Mouse (Mus musculus): ENCODE data around the gene Ap3d1. TPM values are rescaled to one million over a fixed set of nuclear protein-coding genes. Genes with fewer than 3 reads are reported as not detected.

The Ap3d1 gene
- polyA plus RNA-seq, 1 experiment from 2014 or later = 57.1 TPM

GRCm38 (mm10) chr10:80774549-80774948 is 32.5 kb upstream of the Ap3d1 start:
- WGBS = 74% methylated on average over 2 of the region's 2 CpGs
- H3K27ac ChIP-seq (replicated peaks) = no peak overlapping the region; the same call in 1 of the 2 replicates
- H3K27me3 ChIP-seq (ENCODE audit: low read depth, poor library complexity, severe bottlenecking) = no peaks in the 10 kb centered on the region
- no peaks in the 10 kb centered on the region for H3K9me3 ChIP-seq (replicated peaks)
- peak; percentile 68 for DNase-seq (ENCODE audit: low spot score)
- H3K4me1 ChIP-seq = 0 out of 2 replicates have a peak, but pooled peaks cover 5% of the 10 kb centered on the region
- peaks cover 100% of the 10 kb centered on the region for H3K36me3 ChIP-seq
- no peak overlapping the region for H3K4me3 ChIP-seq

- WGBS = 87% methylated on average over 5 of the region's 5 CpGs
- Histone ChIP-seq H3K36me3 (peaks cover 100% of the 10 kb centered on the region), H3K4me3 (no peak overlapping the region)
Measured at GRCm38 (mm10) chr10:80773816-80774215, 31.8 kb upstream of the Ap3d1 start.

GRCm38 (mm10) chr10:80768365-80768764 is 26.3 kb upstream of the Ap3d1 start:
- Histone ChIP-seq H3K4me3 (no peak overlapping the region), H3K27ac (replicated peaks) (no peak overlapping the region), H3K36me3 (peaks cover 95% of the 10 kb centered on the region), H3K4me1 (no peaks in the 10 kb centered on the region; the same call in 1 of the 2 replicates), H3K27me3 (ENCODE audit: low read depth, poor library complexity, severe bottlenecking) (no peaks in the 10 kb centered on the region), H3K9me3 (replicated peaks) (no peaks in the 10 kb centered on the region)
- DNase-seq (ENCODE audit: low spot score) = no peak
- WGBS = 93% methylated on average over 6 of the region's 6 CpGs

More at GRCm38 (mm10) chr10:80773816-80774215, 31.8 kb upstream of the Ap3d1 start:
- no peak for DNase-seq (ENCODE audit: low spot score)
- Histone ChIP-seq H3K27me3 (ENCODE audit: low read depth, poor library complexity, severe bottlenecking) (no peaks in the 10 kb centered on the region), H3K27ac (replicated peaks) (no peak overlapping the region), H3K9me3 (replicated peaks) (no peaks in the 10 kb centered on the region), H3K4me1 (0 out of 2 replicates have a peak, but pooled peaks cover 5% of the 10 kb centered on the region)

- Histone ChIP-seq H3K4me3 (no peak overlapping the region), H3K4me1 (peaks cover 5% of the 10 kb centered on the region), H3K27me3 (ENCODE audit: low read depth, poor library complexity, severe bottlenecking) (no peaks in the 10 kb centered on the region), H3K27ac (replicated peaks) (no peak overlapping the region), H3K9me3 (replicated peaks) (no peaks in the 10 kb centered on the region), H3K36me3 (peaks cover 75% of the 10 kb centered on the region)
- WGBS = 83% methylated on average over 10 of the region's 10 CpGs
- no peak for DNase-seq (ENCODE audit: low spot score)
Measured at GRCm38 (mm10) chr10:80766161-80766815, 24.2 kb upstream of the Ap3d1 start.

- no peak for DNase-seq (ENCODE audit: low spot score)
- Histone ChIP-seq H3K4me1 (peaks cover 6% of the 10 kb centered on the region), H3K36me3 (peaks cover 69% of the 10 kb centered on the region), H3K9me3 (replicated peaks) (no peaks in the 10 kb centered on the region), H3K4me3 (no peak overlapping the region), H3K27ac (replicated peaks) (no peak overlapping the region), H3K27me3 (ENCODE audit: low read depth, poor library complexity, severe bottlenecking) (no peaks in the 10 kb centered on the region)
- 84% methylated on average over 2 of the region's 2 CpGs for WGBS
Measured at GRCm38 (mm10) chr10:80765746-80766145, 23.7 kb upstream of the Ap3d1 start.

- Histone ChIP-seq H3K27me3 (ENCODE audit: low read depth, poor library complexity, severe bottlenecking) (no peaks in the 10 kb centered on the region), H3K36me3 (peaks cover 47% of the 10 kb centered on the region), H3K27ac (replicated peaks) (no peak overlapping the region), H3K4me3 (no peak overlapping the region), H3K4me1 (peaks cover 15% of the 10 kb centered on the region), H3K9me3 (replicated peaks) (no peaks in the 10 kb centered on the region)
- DNase-seq (ENCODE audit: low spot score) = no peak
- WGBS = 91% methylated on average over 2 of the region's 2 CpGs
Measured at GRCm38 (mm10) chr10:80763502-80763901, 21.4 kb upstream of the Ap3d1 start.

GRCm38 (mm10) chr10:80761821-80762220 is 19.8 kb upstream of the Ap3d1 start:
- H3K4me1 ChIP-seq = peaks cover 32% of the 10 kb centered on the region
- no peaks in the 10 kb centered on the region for H3K9me3 ChIP-seq (replicated peaks)
- H3K4me3 ChIP-seq = no peak overlapping the region
- peaks cover 31% of the 10 kb centered on the region for H3K36me3 ChIP-seq
- WGBS = 76% methylated on average over 3 of the region's 3 CpGs
- H3K27ac ChIP-seq (replicated peaks) = 0 out of 2 replicates have a peak overlapping the region, but pooled peaks have one; percentile 28
- no peaks in the 10 kb centered on the region for H3K27me3 ChIP-seq (ENCODE audit: low read depth, poor library complexity, severe bottlenecking)
- DNase-seq (ENCODE audit: low spot score) = no peak

GRCm38 (mm10) chr10:80760596-80761524 is 18.8 kb upstream of the Ap3d1 start:
- Histone ChIP-seq H3K27ac (replicated peaks) (no peak overlapping the region), H3K9me3 (replicated peaks) (no peaks in the 10 kb centered on the region), H3K27me3 (ENCODE audit: low read depth, poor library complexity, severe bottlenecking) (no peaks in the 10 kb centered on the region), H3K4me1 (peaks cover 42% of the 10 kb centered on the region), H3K36me3 (peaks cover 22% of the 10 kb centered on the region), H3K4me3 (no peak overlapping the region)
- DNase-seq (ENCODE audit: low spot score) = no peak
- 86% methylated on average over 4 of the region's 4 CpGs for WGBS

- no peak for DNase-seq (ENCODE audit: low spot score)
- no peak overlapping the region for H3K4me3 ChIP-seq
- no peaks in the 10 kb centered on the region for H3K27me3 ChIP-seq (ENCODE audit: low read depth, poor library complexity, severe bottlenecking)
- 89% methylated on average over 7 of the region's 7 CpGs for WGBS
- H3K9me3 ChIP-seq (replicated peaks) = no peaks in the 10 kb centered on the region
- peaks cover 49% of the 10 kb centered on the region for H3K4me1 ChIP-seq
- H3K36me3 ChIP-seq = 0 out of 2 replicates have a peak, but pooled peaks cover under 1% of the 10 kb centered on the region
- no peak overlapping the region for H3K27ac ChIP-seq (replicated peaks)
Measured at GRCm38 (mm10) chr10:80758651-80759050, 16.6 kb upstream of the Ap3d1 start.

- 41% methylated on average over 5 of the region's 5 CpGs for WGBS
- Histone ChIP-seq H3K4me1 (peaks cover 49% of the 10 kb centered on the region), H3K4me3 (0 out of 2 replicates have a peak overlapping the region, but pooled peaks have one; percentile 24), H3K36me3 (no peaks in the 10 kb centered on the region), H3K27ac (replicated peaks) (no peak overlapping the region), H3K9me3 (replicated peaks) (no peaks in the 10 kb centered on the region), H3K27me3 (ENCODE audit: low read depth, poor library complexity, severe bottlenecking) (no peaks in the 10 kb centered on the region)
- peak; percentile 50 for DNase-seq (ENCODE audit: low spot score)
Measured at GRCm38 (mm10) chr10:80757717-80758116, 15.7 kb upstream of the Ap3d1 start.

- Histone ChIP-seq H3K4me1 (peaks cover 57% of the 10 kb centered on the region), H3K27ac (replicated peaks) (no peak overlapping the region), H3K4me3 (peak overlapping the region; percentile 98), H3K9me3 (replicated peaks) (no peaks in the 10 kb centered on the region), H3K27me3 (ENCODE audit: low read depth, poor library complexity, severe bottlenecking) (no peaks in the 10 kb centered on the region), H3K36me3 (no peaks in the 10 kb centered on the region)
- WGBS = 83% methylated on average over 4 of the region's 4 CpGs
- DNase-seq (ENCODE audit: low spot score) = no peak
Measured at GRCm38 (mm10) chr10:80756967-80757366, 14.9 kb upstream of the Ap3d1 start.

- Histone ChIP-seq H3K27ac (replicated peaks) (peak overlapping the region; percentile 99; the same call in 1 of the 2 replicates), H3K4me1 (peaks cover 58% of the 10 kb centered on the region)
- WGBS = 72% methylated on average over 2 of the region's 2 CpGs
Measured at GRCm38 (mm10) chr10:80756509-80756908, 14.4 kb upstream of the Ap3d1 start.

More at GRCm38 (mm10) chr10:80756509-80756908, 14.4 kb upstream of the Ap3d1 start:
- no peaks in the 10 kb centered on the region for H3K9me3 ChIP-seq (replicated peaks)
- no peak for DNase-seq (ENCODE audit: low spot score)
- peak overlapping the region; percentile 98 for H3K4me3 ChIP-seq
- no peaks in the 10 kb centered on the region for H3K27me3 ChIP-seq (ENCODE audit: low read depth, poor library complexity, severe bottlenecking)
- no peaks in the 10 kb centered on the region for H3K36me3 ChIP-seq

Measured in midbrain, embryonic 10.5 days (tissue).